Mouse (Mus musculus): ENCODE results near the gene Gnpat.

- TF ChIP-seq EP300 (IDR thresholded peaks at IDR 0.05; ENCODE audit: low read depth in 1 of 2, low read length in 2 of 2) = no peak
- no peak for TF ChIP-seq CTCF (IDR thresholded peaks at IDR 0.05 in 2 of 3, conservative IDR thresholded peaks at IDR 0.05 in 1 of 3; ENCODE audit: control insufficient read depth in 1 of 3, insufficient read depth in 1 of 3, low read depth in 2 of 3, low read length in 3 of 3, poor library complexity in 1 of 3, severe bottlenecking in 1 of 3)
Observed at GRCm38 (mm10) chr8:124835848-124836247, 27.0 kb upstream of the Gnpat start.

Data from MEL (cell line).